Mouse (Mus musculus) lung, postnatal 0 days (tissue): ENCODE measurements around the gene Rps6kc1.

ENCODE experiments used
- CTCF ChIP-seq: IDR thresholded peaks from 2 replicates; pipeline ENCODE4 v1.5.1; 2016; ENCODE audit warnings: antibody characterized with exemption, mild to moderate bottlenecking
- EP300 ChIP-seq: IDR thresholded peaks from 2 replicates; pipeline ENCODE4 v1.6.1; 2016; ENCODE audit warnings: antibody characterized with exemption, mild to moderate bottlenecking, control low read depth

DNA sequence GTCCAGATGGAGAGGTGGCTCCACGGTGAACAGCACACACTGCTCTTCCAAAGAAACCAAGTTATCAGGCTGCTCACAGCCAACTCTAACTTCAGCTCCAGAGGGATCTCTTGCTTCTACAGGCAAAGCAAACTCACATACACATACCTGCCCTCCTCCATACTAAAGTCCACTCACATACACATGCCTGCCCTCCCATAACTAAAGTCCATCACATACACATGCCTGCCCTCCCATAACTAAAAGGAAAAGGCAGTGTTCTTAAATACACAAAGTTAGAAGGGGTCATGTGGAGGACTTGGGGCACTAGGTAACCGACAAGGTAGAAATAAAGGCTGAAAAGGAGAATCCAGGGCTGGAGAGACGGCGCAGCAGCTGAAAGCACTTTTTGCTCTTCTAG, 41.6 kb downstream of the Rps6kc1 start:
- TF ChIP-seq CTCF (no peak), EP300 (no peak)
